Mouse (Mus musculus): ENCODE results near the gene Kcnj12. TPM values are rescaled to one million over a fixed set of nuclear protein-coding genes. Genes with fewer than 3 reads are reported as not detected.

Kcnj12 gene
- polyA plus RNA-seq, 1 experiment from 2014 or later: not detected

GRCm38 (mm10) chr11:61112323-61112995, 90.1 kb downstream of the Kcnj12 start:
- H3K9me3 ChIP-seq (replicated peaks): no peaks in the 10 kb centered on the region
- no peak overlapping the region for H3K9ac ChIP-seq
- no peaks in the 10 kb centered on the region; the same call in 1 of the 2 replicates for H3K27me3 ChIP-seq
- ATAC-seq (ENCODE audit: insufficient read depth): no peak
- H3K4me3 ChIP-seq (replicated peaks): no peak overlapping the region
- H3K4me2 ChIP-seq: no peak overlapping the region
- peaks cover 3% of the 10 kb centered on the region; the same call in 1 of the 2 replicates for H3K4me1 ChIP-seq (replicated peaks)
- peak overlapping the region; percentile 45; the same call in 1 of the 2 replicates for H3K27ac ChIP-seq (replicated peaks)
- 39% methylated on average over 8 of the region's 8 CpGs for WGBS (ENCODE audit: insufficient replicate concordance)
- no peaks in the 10 kb centered on the region for H3K36me3 ChIP-seq (replicated peaks)

GRCm38 (mm10) chr11:61116226-61116625, 93.9 kb downstream of the Kcnj12 start:
- no peak for ATAC-seq (ENCODE audit: insufficient read depth)
- 0 out of 2 replicates have a peak overlapping the region, but pooled peaks have one; percentile 29 for H3K27ac ChIP-seq (replicated peaks)
- WGBS (ENCODE audit: insufficient replicate concordance): 30% methylated on average over 8 of the region's 8 CpGs

GRCm38 (mm10) chr11:61119996-61120583, 97.7 kb downstream of the Kcnj12 start:
- no peaks in the 10 kb centered on the region for H3K9me3 ChIP-seq (replicated peaks)
- no peak overlapping the region for H3K4me3 ChIP-seq (replicated peaks)
- H3K4me1 ChIP-seq (replicated peaks): no peaks in the 10 kb centered on the region
- H3K27ac ChIP-seq (replicated peaks): no peak overlapping the region
- H3K4me2 ChIP-seq: no peak overlapping the region
- no peak for ATAC-seq (ENCODE audit: insufficient read depth)
- H3K27me3 ChIP-seq: no peaks in the 10 kb centered on the region
- 53% methylated on average over 3 of the region's 3 CpGs for WGBS (ENCODE audit: insufficient replicate concordance)
- H3K36me3 ChIP-seq (replicated peaks): no peaks in the 10 kb centered on the region
- no peak overlapping the region for H3K9ac ChIP-seq

More at GRCm38 (mm10) chr11:61116226-61116625, 93.9 kb downstream of the Kcnj12 start:
- H3K4me3 ChIP-seq (replicated peaks): no peak overlapping the region
- H3K4me1 ChIP-seq (replicated peaks): no peaks in the 10 kb centered on the region; the same call in 1 of the 2 replicates
- no peaks in the 10 kb centered on the region for H3K9me3 ChIP-seq (replicated peaks)
- no peak overlapping the region for H3K9ac ChIP-seq
- no peaks in the 10 kb centered on the region for H3K36me3 ChIP-seq (replicated peaks)
- H3K4me2 ChIP-seq: 0 out of 2 replicates have a peak overlapping the region, but pooled peaks have one; percentile 14
- no peaks in the 10 kb centered on the region for H3K27me3 ChIP-seq

Other genes with a start within 250 kb of the Kcnj12 start
- 5.9 TPM in 2 replicates for gene Top3a, start 245.2 kb upstream of the Kcnj12 start, polyA plus RNA-seq (2015; fragmentation: Nextera tagmentation; extraction: Ambion mirVana)
- gene Smcr8, start 245.0 kb upstream of the Kcnj12 start, polyA plus RNA-seq (2015; fragmentation: Nextera tagmentation; extraction: Ambion mirVana): 2.6 and 3.2 TPM in 2 replicates
- gene Shmt1, start 210.8 kb upstream of the Kcnj12 start, polyA plus RNA-seq (2015; fragmentation: Nextera tagmentation; extraction: Ambion mirVana): 52.4 and 64.0 TPM in 2 replicates
- 20.2 and 22.6 TPM in 2 replicates for gene Dhrs7b, start 191.9 kb upstream of the Kcnj12 start, polyA plus RNA-seq (2015; fragmentation: Nextera tagmentation; extraction: Ambion mirVana)
- gene Tmem11, start 143.3 kb upstream of the Kcnj12 start, polyA plus RNA-seq (2015; fragmentation: Nextera tagmentation; extraction: Ambion mirVana): 26.7 and 28.7 TPM in 2 replicates
- gene Natd1, start 107.8 kb upstream of the Kcnj12 start, polyA plus RNA-seq (2015; fragmentation: Nextera tagmentation; extraction: Ambion mirVana): 13.2 and 14.8 TPM in 2 replicates
- 142 and 165 TPM in 2 replicates for gene Map2k3, start 90.5 kb upstream of the Kcnj12 start, polyA plus RNA-seq (2015; fragmentation: Nextera tagmentation; extraction: Ambion mirVana)
- 4.2 and 4.4 TPM in 2 replicates for gene Tnfrsf13b, start 104.2 kb downstream of the Kcnj12 start, polyA plus RNA-seq (2015; fragmentation: Nextera tagmentation; extraction: Ambion mirVana)
- 15.9 and 17.0 TPM in 2 replicates for gene Usp22, start 152.5 kb downstream of the Kcnj12 start, polyA plus RNA-seq (2015; fragmentation: Nextera tagmentation; extraction: Ambion mirVana)
- gene Aldh3a1, start 185.0 kb downstream of the Kcnj12 start, polyA plus RNA-seq (2015; fragmentation: Nextera tagmentation; extraction: Ambion mirVana): 0.10 and 0.14 TPM in 2 replicates
- 32.4 and 33.0 TPM in 2 replicates for gene Aldh3a2, start 244.9 kb downstream of the Kcnj12 start, polyA plus RNA-seq (2015; fragmentation: Nextera tagmentation; extraction: Ambion mirVana)

All from liver, embryonic 15.5 days (tissue).